Mouse (Mus musculus) CH12.LX (cell line): ENCODE data around the gene Pde8b. TPM values are rescaled to one million over a fixed set of nuclear protein-coding genes. Genes with fewer than 3 reads are reported as not detected.

Source experiments
- DNase-seq: peaks from one replicate; pipeline ENCODE4 v3.0.0-alpha.2; 2013; ENCODE audit errors: extremely low read depth
- H3K27ac ChIP-seq: 2 replicates; pipeline ENCODE4 v1.5.1; 2012; ENCODE audit warnings: low read depth, mild to moderate bottlenecking, control low read depth, moderate library complexity; ENCODE audit not compliant: insufficient read depth
- H3K27me3 ChIP-seq: replicated peaks from 2 replicates; pipeline ENCODE3; 2012; ENCODE audit warnings: inconsistent platforms
- H3K36me3 ChIP-seq, 2 experiments: replicated peaks in 1 of 2; 2 replicates each; pipeline versions ENCODE3 to v1.6.1; 2012; ENCODE audit warnings: inconsistent platforms in 1 of 2, low read length in 1 of 2, mild to moderate bottlenecking in 1 of 2, mixed read lengths in 1 of 2, moderate library complexity in 1 of 2; ENCODE audit not compliant: control insufficient read depth in 1 of 2, insufficient read depth in 1 of 2
- H3K4me1 ChIP-seq, 2 experiments: 2 replicates each; pipeline ENCODE4 v1.6.1; 2012; ENCODE audit warnings: inconsistent platforms in 1 of 2, moderate library complexity in 1 of 2; ENCODE audit not compliant: insufficient read depth in 2 of 2, control insufficient read depth in 1 of 2
- H3K4me2 ChIP-seq: 2 replicates; pipeline ENCODE4 v1.6.1; 2012; ENCODE audit warnings: low read depth, mild to moderate bottlenecking, control low read depth; ENCODE audit not compliant: poor library complexity, insufficient read depth, severe bottlenecking
- H3K4me3 ChIP-seq, 3 experiments: fragments of 150-350 bp in 1 of 3; sonication (generic) in 1 of 3; replicated peaks in 1 of 3; 2 replicates each; pipeline versions ENCODE3 to v1.5.1; 2011 to 2012; ENCODE audit warnings: low read depth in 2 of 3, low read length in 2 of 3, mild to moderate bottlenecking in 2 of 3, moderate library complexity in 2 of 3, control low read depth in 1 of 3, improper control_type of control experiment in 1 of 3, inconsistent platforms in 1 of 3, mixed read lengths in 1 of 3; ENCODE audit not compliant: poor library complexity in 1 of 3
- H3K79me2 ChIP-seq: replicated peaks from 2 replicates; pipeline ENCODE4 v1.6.1; 2012; ENCODE audit warnings: mild to moderate bottlenecking, moderate library complexity; ENCODE audit not compliant: control insufficient read depth, poor library complexity, insufficient read depth, severe bottlenecking; ENCODE audit errors: extremely low read depth
- H3K9ac ChIP-seq: 2 replicates; pipeline ENCODE4 v1.6.1; 2012; ENCODE audit warnings: low read depth, mild to moderate bottlenecking, control low read depth, moderate library complexity; ENCODE audit not compliant: insufficient read depth
- H3K9me3 ChIP-seq: replicated peaks from 2 replicates; pipeline ENCODE3; 2012; ENCODE audit warnings: low read length, inconsistent platforms, mixed read lengths
- BHLHE40 ChIP-seq: IDR thresholded peaks from 2 replicates; pipeline ENCODE4 v1.6.1; 2011; ENCODE audit warnings: mild to moderate bottlenecking, low read depth, low read length, improper control_type of control experiment
- CHD2 ChIP-seq: IDR thresholded peaks from 2 replicates; pipeline ENCODE4 v1.6.1; 2011; ENCODE audit warnings: low read length, improper control_type of control experiment
- CTCF ChIP-seq, 2 experiments: IDR thresholded peaks in 1 of 2; conservative IDR thresholded peaks in 1 of 2; 2 replicates each; pipeline ENCODE4 v1.5.1; 2011 to 2012; ENCODE audit warnings: low read depth in 2 of 2, low read length in 2 of 2, improper control_type of control experiment in 1 of 2, inconsistent platforms in 1 of 2, mild to moderate bottlenecking in 1 of 2, moderate library complexity in 1 of 2
- E2F4 ChIP-seq: IDR thresholded peaks from 2 replicates; pipeline ENCODE4 v1.6.1; 2011; ENCODE audit warnings: low read depth, low read length, improper control_type of control experiment; ENCODE audit not compliant: insufficient replicate concordance
- EP300 ChIP-seq: IDR thresholded peaks from 2 replicates; pipeline ENCODE4 v1.6.1; 2011; ENCODE audit warnings: low read length, improper control_type of control experiment
- ETS1 ChIP-seq: conservative IDR thresholded peaks from 2 replicates; pipeline ENCODE4 v1.6.1; 2012; ENCODE audit warnings: low read depth, mild to moderate bottlenecking, inconsistent platforms, low read length, improper control_type of control experiment, moderate library complexity
- GABPA ChIP-seq: IDR thresholded peaks from 2 replicates; pipeline ENCODE4 v1.6.1; 2012; ENCODE audit warnings: low read depth, low read length, improper control_type of control experiment, inconsistent platforms; ENCODE audit not compliant: insufficient replicate concordance
- HCFC1 ChIP-seq: IDR thresholded peaks from 2 replicates; pipeline ENCODE4 v1.6.1; 2012; ENCODE audit warnings: low read depth, mild to moderate bottlenecking, inconsistent platforms, low read length, improper control_type of control experiment
- JUN ChIP-seq: IDR thresholded peaks from 2 replicates; pipeline ENCODE4 v1.6.1; 2011; ENCODE audit warnings: low read depth, mild to moderate bottlenecking, low read length, improper control_type of control experiment, moderate library complexity; ENCODE audit not compliant: insufficient read depth
- JUND ChIP-seq: conservative IDR thresholded peaks from 2 replicates; pipeline ENCODE4 v1.6.1; 2011; ENCODE audit warnings: low read depth, low read length, improper control_type of control experiment
- KAT2A ChIP-seq: IDR thresholded peaks from 2 replicates; pipeline ENCODE4 v1.6.1; 2012; ENCODE audit warnings: low read length, improper control_type of control experiment, inconsistent platforms; ENCODE audit not compliant: insufficient replicate concordance
- MAFK ChIP-seq: IDR thresholded peaks from 2 replicates; pipeline ENCODE4 v1.6.1; 2011; ENCODE audit warnings: low read length, improper control_type of control experiment; ENCODE audit not compliant: insufficient replicate concordance
- MAX ChIP-seq: IDR thresholded peaks from 2 replicates; pipeline ENCODE4 v1.6.1; 2011; ENCODE audit warnings: low read length, improper control_type of control experiment
- MEF2A ChIP-seq: IDR thresholded peaks from 2 replicates; pipeline ENCODE4 v1.6.1; 2014; ENCODE audit warnings: low read depth, mild to moderate bottlenecking, inconsistent platforms, low read length, improper control_type of control experiment, borderline replicate concordance
- MYC ChIP-seq: IDR thresholded peaks from 2 replicates; pipeline ENCODE4 v1.6.1; 2011; ENCODE audit warnings: low read depth, mild to moderate bottlenecking, improper control_type of control experiment, low read length
- NELFE ChIP-seq: IDR thresholded peaks from 2 replicates; pipeline ENCODE4 v1.6.1; 2011; ENCODE audit warnings: low read depth, low read length, improper control_type of control experiment
- NRF1 ChIP-seq: IDR thresholded peaks from 2 replicates; pipeline ENCODE4 v1.6.1; 2014; ENCODE audit warnings: low read depth, mild to moderate bottlenecking, inconsistent platforms, low read length, improper control_type of control experiment, moderate library complexity
- PAX5 ChIP-seq: IDR thresholded peaks from 2 replicates; pipeline ENCODE4 v1.6.1; 2012; ENCODE audit warnings: low read length, inconsistent platforms, mixed read lengths
- POLR2A ChIP-seq: IDR thresholded peaks from 2 replicates; pipeline ENCODE4 v1.6.1; 2011; ENCODE audit warnings: low read depth, mild to moderate bottlenecking, improper control_type of control experiment, low read length
- SMC3 ChIP-seq: IDR thresholded peaks from 2 replicates; pipeline ENCODE4 v1.6.1; 2011; ENCODE audit warnings: low read depth, low read length, improper control_type of control experiment
- TBP ChIP-seq: conservative IDR thresholded peaks from 2 replicates; pipeline ENCODE4 v1.6.1; 2011; ENCODE audit warnings: low read depth, low read length, improper control_type of control experiment
- TCF12 ChIP-seq: IDR thresholded peaks from 2 replicates; pipeline ENCODE4 v1.6.1; 2014; ENCODE audit warnings: low read depth, mild to moderate bottlenecking, inconsistent platforms, low read length, improper control_type of control experiment
- UBTF ChIP-seq: IDR thresholded peaks from 2 replicates; pipeline ENCODE4 v1.6.1; 2012; ENCODE audit warnings: low read depth, mild to moderate bottlenecking, inconsistent platforms, low read length, improper control_type of control experiment, moderate library complexity
- USF1 ChIP-seq: IDR thresholded peaks from 2 replicates; pipeline ENCODE4 v1.6.1; 2014; ENCODE audit warnings: low read depth, mild to moderate bottlenecking, inconsistent platforms, low read length, improper control_type of control experiment
- USF2 ChIP-seq: conservative IDR thresholded peaks from 2 replicates; pipeline ENCODE4 v1.6.1; 2011; ENCODE audit warnings: low read depth, low read length, improper control_type of control experiment
- ZC3H11A ChIP-seq: IDR thresholded peaks from 2 replicates; pipeline ENCODE4 v1.6.1; 2012; ENCODE audit warnings: low read depth, mild to moderate bottlenecking, inconsistent platforms, low read length, improper control_type of control experiment
- ZKSCAN1 ChIP-seq: IDR thresholded peaks from 2 replicates; pipeline ENCODE4 v1.6.1; 2012; ENCODE audit warnings: low read depth, inconsistent platforms, low read length, improper control_type of control experiment, borderline replicate concordance
- ZMIZ1 ChIP-seq: IDR thresholded peaks from 2 replicates; pipeline ENCODE4 v1.6.1; 2012; ENCODE audit warnings: low read depth, mild to moderate bottlenecking, inconsistent platforms, low read length, improper control_type of control experiment
- ZNF384 ChIP-seq: IDR thresholded peaks from 2 replicates; pipeline ENCODE4 v1.6.1; 2012; ENCODE audit warnings: low read depth, low read length, improper control_type of control experiment, inconsistent platforms
- dilution Hi-C: fragments of 300-500 bp; cut with MboI; formaldehyde crosslinking; loops from 2 replicates; pipeline ENCODE4 v1.14.3; 2020; ENCODE audit warnings: low sequenced_read_pairs; ENCODE audit not compliant: extremely low pct_unique_long_range_greater_than_20kb, extremely low pct_ligation_motif_present
- in situ Hi-C: fragments of 300-500 bp; cut with MboI; formaldehyde crosslinking; loops from 3 replicates; pipeline ENCODE4 v1.14.3; 2019; ENCODE audit warnings: low sequenced_read_pairs, low pct_ligation_motif_present, low pct_unique_long_range_greater_than_20kb, mixed read lengths
- polyA plus RNA-seq: library from polyadenylated mRNA; unstranded; fragments of >175 nt; gene quantifications from 2 replicates; pipeline ENCODE4 v1.2.1, GENCODE M21; 2012; ENCODE audit warnings: low read depth; ENCODE audit not compliant: insufficient read length
- total RNA-seq, 2 experiments: library from RNA; depleted of rRNA; stranded (reverse); fragments of 300-350 nt in 1 of 2; fragments of >200 nt in 1 of 2; gene quantifications; 2 replicates each; pipeline ENCODE4 v1.2.3; 2012 to 2014

Pde8b gene
- total and polyA plus RNA-seq, 3 experiments: 0.25 to 2.0 (median 0.93) TPM

DNA sequence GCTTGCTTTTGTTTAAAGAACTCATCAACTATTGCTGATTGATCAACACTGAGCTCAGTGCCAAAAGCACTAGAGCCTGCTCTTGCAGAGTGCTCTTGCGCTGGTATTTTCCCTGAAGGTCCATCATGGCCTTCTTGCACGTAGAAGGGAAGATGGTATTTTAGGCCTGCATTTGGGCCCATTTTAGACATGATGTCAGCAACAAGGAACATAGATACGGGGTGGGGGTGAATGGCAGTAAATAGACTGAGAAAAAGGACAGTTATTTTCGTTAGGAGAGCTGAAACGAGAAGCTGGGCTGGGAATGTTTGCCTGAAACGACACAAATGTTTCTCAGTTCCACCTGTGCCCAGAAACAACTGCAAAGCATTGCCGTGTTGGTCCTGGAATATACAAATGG, 91.2 kb downstream of the Pde8b start:
- no peak for TF ChIP-seq POLR2A
- no peak for TF ChIP-seq HCFC1
- no peak for TF ChIP-seq MAFK
- no peak for TF ChIP-seq CHD2
- no peak for TF ChIP-seq ZKSCAN1
- no peak for TF ChIP-seq PAX5
- TF ChIP-seq TCF12: no peak
- TF ChIP-seq ZMIZ1: no peak
- no peak for TF ChIP-seq ETS1
- no peak for TF ChIP-seq GABPA
- TF ChIP-seq UBTF: no peak
- no peak for TF ChIP-seq TBP
- TF ChIP-seq MEF2A: no peak
- TF ChIP-seq ZC3H11A: no peak
- no peak for TF ChIP-seq SMC3
- H3K4me2 ChIP-seq: no peak overlapping the region
- DNase-seq: no peak
- no peak overlapping the region for H3K9ac ChIP-seq
- H3K27me3 ChIP-seq: no peaks in the 10 kb centered on the region
- no peaks in the 10 kb centered on the region for H3K79me2 ChIP-seq
- no peaks in the 10 kb centered on the region for H3K9me3 ChIP-seq
- no peak overlapping the region for H3K27ac ChIP-seq
- in situ Hi-C loops: no loop called here
- H3K4me3 ChIP-seq: no peak overlapping the region
- dilution Hi-C loops: no loop called here
- peaks cover 0 to 8% of the 10 kb centered on the region in 2 experiments; a peak in 1 of 4 replicates for H3K4me1 ChIP-seq
- H3K36me3 ChIP-seq: no peaks in the 10 kb centered on the region

DNA sequence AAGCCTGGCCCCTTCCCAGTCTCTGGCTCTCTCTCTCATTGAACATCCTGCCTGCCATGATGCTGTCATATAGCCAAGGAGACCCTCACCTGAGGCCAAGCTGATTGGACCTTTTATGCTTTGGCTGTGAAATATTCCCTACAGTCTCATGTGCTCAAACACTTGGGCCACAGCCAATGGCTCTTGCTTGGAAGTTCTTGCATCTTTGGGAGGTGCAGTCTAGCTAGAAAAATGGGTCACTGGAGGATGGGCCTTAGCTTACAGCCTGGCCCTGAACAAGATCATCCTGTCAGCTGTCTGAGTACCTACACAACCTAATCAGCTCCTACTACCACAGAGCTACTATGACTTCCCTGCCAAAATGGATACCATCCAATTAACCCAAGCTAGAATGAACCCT, 105.4 kb downstream of the Pde8b start:
- no peaks in the 10 kb centered on the region for H3K36me3 ChIP-seq
- H3K4me1 ChIP-seq: no peaks in the 10 kb centered on the region
- no peak for DNase-seq
- TF ChIP-seq USF2 (no peak), UBTF (no peak), USF1 (no peak), CTCF (conservative IDR thresholded peaks at IDR 0.05 in 1 of 2, IDR thresholded peaks at IDR 0.05 in 1 of 2; ENCODE audit: low read depth in 2 of 2, low read length in 2 of 2) (no peak), TBP (no peak), ZNF384 (no peak), NELFE (no peak), MAX (no peak), MYC (no peak), EP300 (no peak), JUND (no peak), MAFK (no peak), SMC3 (no peak), HCFC1 (no peak), BHLHE40 (no peak), E2F4 (no peak), KAT2A (no peak), JUN (no peak), NRF1 (no peak)
- no peak overlapping the region for H3K4me3 ChIP-seq
- in situ Hi-C loops (no loop called here), dilution Hi-C loops (no loop called here)
- H3K27me3 ChIP-seq: no peaks in the 10 kb centered on the region
- no peak overlapping the region for H3K27ac ChIP-seq
- peaks cover 2% of the 10 kb centered on the region for H3K9me3 ChIP-seq
- no peak overlapping the region for H3K9ac ChIP-seq
- no peaks in the 10 kb centered on the region for H3K79me2 ChIP-seq
- H3K4me2 ChIP-seq: no peak overlapping the region
